Mouse (Mus musculus): ENCODE data around the gene Acadl. TPM values are rescaled to one million over a fixed set of nuclear protein-coding genes. Genes with fewer than 3 reads are reported as not detected.

The Acadl gene
- 610 and 613 TPM in 2 replicates for polyA plus RNA-seq (2015; fragmentation: Nextera tagmentation; extraction: Ambion mirVana)

- peak within 1 kb of the TSS; percentile 64 for H3K4me2 ChIP-seq (replicated peaks; ENCODE audit: low read depth)
- ATAC-seq, result peak; percentile 96
- H3K36me3 ChIP-seq (ENCODE audit: control insufficient read depth, insufficient read depth), result peaks cover 15% of the 10 kb centered on the region
- peaks cover 10% of the 10 kb centered on the region for H3K9me3 ChIP-seq (ENCODE audit: control insufficient read depth)
- H3K9ac ChIP-seq (ENCODE audit: low read depth, low read length), result peak within 1 kb of the TSS; percentile 97
- H3K4me1 ChIP-seq (replicated peaks; ENCODE audit: control insufficient read depth, insufficient read depth, low read length), result peaks cover 6% of the 10 kb centered on the region; the same call in 1 of the 2 replicates
- no peaks in the 10 kb centered on the region for H3K27me3 ChIP-seq (replicated peaks; ENCODE audit: control insufficient read depth, insufficient read depth, low read length)
- no peak for TF ChIP-seq CTCF (IDR thresholded peaks at IDR 0.05; ENCODE audit: low read depth)
- peak within 1 kb of the TSS; percentile 100 for H3K27ac ChIP-seq (ENCODE audit: low read depth, low read length)
- peak within 1 kb of the TSS; percentile 80 for H3K4me3 ChIP-seq (ENCODE audit: low read depth, low read length)
- under 1% methylated on average over 55 of the region's 85 CpGs for WGBS
Observed at GRCm38 (mm10) chr1:66862712-66863511, at the start of gene Acadl. Gene Acadl (minus strand): TSS chr1:66863277.

GRCm38 (mm10) chr1:66912305-66912704 lies 49.2 kb upstream of the Acadl start:
- Histone ChIP-seq H3K4me1 (replicated peaks; ENCODE audit: control insufficient read depth, insufficient read depth, low read length) (no peaks in the 10 kb centered on the region), H3K27me3 (replicated peaks; ENCODE audit: control insufficient read depth, insufficient read depth, low read length) (no peaks in the 10 kb centered on the region), H3K36me3 (ENCODE audit: control insufficient read depth, insufficient read depth) (no peaks in the 10 kb centered on the region), H3K27ac (ENCODE audit: low read depth, low read length) (no peak overlapping the region), H3K9ac (ENCODE audit: low read depth, low read length) (no peak overlapping the region), H3K9me3 (ENCODE audit: control insufficient read depth) (no peaks in the 10 kb centered on the region), H3K4me2 (replicated peaks; ENCODE audit: low read depth) (no peak overlapping the region), H3K4me3 (ENCODE audit: low read depth, low read length) (no peak overlapping the region)
- TF ChIP-seq CTCF (IDR thresholded peaks at IDR 0.05; ENCODE audit: low read depth), result no peak
- ATAC-seq, result no peak
- 63% methylated on average over 1 of the region's 1 CpGs for WGBS

DNA sequence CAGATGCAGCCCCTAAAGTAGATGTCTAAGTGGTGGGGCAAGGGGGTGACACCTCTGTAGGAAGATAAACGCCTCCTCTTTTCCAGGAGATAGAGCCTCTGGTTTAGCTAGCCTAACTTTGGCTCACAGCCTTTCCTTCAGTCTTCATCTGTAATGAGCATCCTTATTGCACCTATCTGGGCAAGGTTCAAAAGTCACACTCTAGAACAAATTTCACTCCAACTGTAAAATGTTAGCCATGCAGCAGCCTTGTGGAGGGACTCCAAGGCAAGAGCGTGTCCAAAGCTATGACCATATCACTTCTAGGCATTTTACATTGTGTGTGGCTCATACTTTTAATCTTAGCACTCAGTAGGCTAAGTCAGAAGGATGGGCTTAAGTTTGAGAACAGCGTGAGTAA lies 39.5 kb upstream of the Acadl start:
- ATAC-seq, result peak; percentile 60
- TF ChIP-seq CTCF (IDR thresholded peaks at IDR 0.05; ENCODE audit: low read depth), result no peak

DNA sequence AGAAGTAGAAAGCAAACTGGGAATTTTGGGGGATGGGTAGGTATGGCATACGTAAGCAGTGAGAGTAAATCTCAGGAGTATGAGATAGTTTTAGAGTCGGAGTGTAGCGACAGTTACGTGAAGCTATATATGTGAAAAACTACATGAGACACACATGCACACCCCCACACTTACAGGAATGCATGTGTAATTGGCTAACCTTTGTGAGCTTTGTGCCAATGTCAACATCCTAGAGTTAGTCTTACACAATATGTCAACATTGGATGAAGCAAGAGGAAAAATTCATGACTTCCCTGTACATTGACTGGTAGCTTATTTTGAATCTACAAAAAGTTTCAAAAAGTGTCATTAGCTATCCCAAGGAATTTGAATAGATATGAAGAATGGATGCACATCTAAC lies 37.9 kb upstream of the Acadl start:
- Histone ChIP-seq H3K4me1 (replicated peaks; ENCODE audit: control insufficient read depth, insufficient read depth, low read length) (0 out of 2 replicates have a peak, but pooled peaks cover 3% of the 10 kb centered on the region), H3K36me3 (ENCODE audit: control insufficient read depth, insufficient read depth) (no peaks in the 10 kb centered on the region), H3K4me2 (replicated peaks; ENCODE audit: low read depth) (no peak overlapping the region), H3K27me3 (replicated peaks; ENCODE audit: control insufficient read depth, insufficient read depth, low read length) (no peaks in the 10 kb centered on the region), H3K9me3 (ENCODE audit: control insufficient read depth) (no peaks in the 10 kb centered on the region), H3K27ac (ENCODE audit: low read depth, low read length) (no peak overlapping the region), H3K9ac (ENCODE audit: low read depth, low read length) (no peak overlapping the region), H3K4me3 (ENCODE audit: low read depth, low read length) (no peak overlapping the region)
- no peak for TF ChIP-seq CTCF (IDR thresholded peaks at IDR 0.05; ENCODE audit: low read depth)
- ATAC-seq, result peak; percentile 67; the same call in 1 of the 2 replicates
- 76% methylated on average over 4 of the region's 4 CpGs for WGBS

More for the DNA sequence above, 39.5 kb upstream of the Acadl start:
- no peak overlapping the region for H3K4me2 ChIP-seq (replicated peaks; ENCODE audit: low read depth)
- no peak overlapping the region for H3K4me3 ChIP-seq (ENCODE audit: low read depth, low read length)
- H3K4me1 ChIP-seq (replicated peaks; ENCODE audit: control insufficient read depth, insufficient read depth, low read length), result no peaks in the 10 kb centered on the region
- H3K27ac ChIP-seq (ENCODE audit: low read depth, low read length), result no peak overlapping the region
- no peaks in the 10 kb centered on the region for H3K9me3 ChIP-seq (ENCODE audit: control insufficient read depth)
- H3K9ac ChIP-seq (ENCODE audit: low read depth, low read length), result no peak overlapping the region
- H3K36me3 ChIP-seq (ENCODE audit: control insufficient read depth, insufficient read depth), result no peaks in the 10 kb centered on the region
- WGBS, result 68% methylated on average over 3 of the region's 3 CpGs
- H3K27me3 ChIP-seq (replicated peaks; ENCODE audit: control insufficient read depth, insufficient read depth, low read length), result no peaks in the 10 kb centered on the region

DNA sequence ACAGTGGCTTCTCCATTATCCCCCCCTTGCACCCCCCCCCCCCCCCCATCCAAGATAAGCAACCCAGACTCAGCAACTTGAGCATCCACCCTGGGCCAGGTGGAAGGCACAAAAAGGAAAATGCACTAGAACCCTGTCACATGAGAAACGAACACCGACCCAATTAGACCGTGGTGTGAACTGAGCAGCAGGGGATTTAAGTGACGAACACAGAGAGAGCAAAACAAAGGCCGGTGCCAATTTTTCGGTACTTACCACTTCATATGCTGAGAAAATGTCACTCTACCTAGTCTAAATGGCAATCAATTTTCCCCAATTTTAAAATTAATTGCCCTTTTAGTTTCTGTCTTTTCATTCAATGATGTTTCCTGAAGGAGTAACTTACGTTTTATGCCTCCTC lies 35.2 kb upstream of the Acadl start:
- Histone ChIP-seq H3K9me3 (ENCODE audit: control insufficient read depth) (no peaks in the 10 kb centered on the region), H3K27ac (ENCODE audit: low read depth, low read length) (no peak overlapping the region), H3K27me3 (replicated peaks; ENCODE audit: control insufficient read depth, insufficient read depth, low read length) (no peaks in the 10 kb centered on the region), H3K4me1 (replicated peaks; ENCODE audit: control insufficient read depth, insufficient read depth, low read length) (0 out of 2 replicates have a peak, but pooled peaks cover 3% of the 10 kb centered on the region), H3K4me2 (replicated peaks; ENCODE audit: low read depth) (no peak overlapping the region), H3K9ac (ENCODE audit: low read depth, low read length) (no peak overlapping the region), H3K4me3 (ENCODE audit: low read depth, low read length) (no peak overlapping the region), H3K36me3 (ENCODE audit: control insufficient read depth, insufficient read depth) (no peaks in the 10 kb centered on the region)
- no peak for ATAC-seq
- no peak for TF ChIP-seq CTCF (IDR thresholded peaks at IDR 0.05; ENCODE audit: low read depth)
- 93% methylated on average over 7 of the region's 7 CpGs for WGBS

GRCm38 (mm10) chr1:66896556-66896955 lies 33.5 kb upstream of the Acadl start:
- no peak overlapping the region for H3K27ac ChIP-seq (ENCODE audit: low read depth, low read length)
- H3K4me1 ChIP-seq (replicated peaks; ENCODE audit: control insufficient read depth, insufficient read depth, low read length), result 0 out of 2 replicates have a peak, but pooled peaks cover 3% of the 10 kb centered on the region
- 28% methylated on average over 5 of the region's 5 CpGs for WGBS
- H3K36me3 ChIP-seq (ENCODE audit: control insufficient read depth, insufficient read depth), result no peaks in the 10 kb centered on the region
- no peaks in the 10 kb centered on the region for H3K9me3 ChIP-seq (ENCODE audit: control insufficient read depth)
- H3K9ac ChIP-seq (ENCODE audit: low read depth, low read length), result no peak overlapping the region
- no peak overlapping the region for H3K4me3 ChIP-seq (ENCODE audit: low read depth, low read length)
- no peak for TF ChIP-seq CTCF (IDR thresholded peaks at IDR 0.05; ENCODE audit: low read depth)
- no peaks in the 10 kb centered on the region for H3K27me3 ChIP-seq (replicated peaks; ENCODE audit: control insufficient read depth, insufficient read depth, low read length)
- ATAC-seq, result no peak
- H3K4me2 ChIP-seq (replicated peaks; ENCODE audit: low read depth), result peak overlapping the region; percentile 56

Measured in intestine, postnatal 0 days (tissue).